Mouse (Mus musculus) heart, adult 2 months (tissue): ENCODE data around the gene Tymp.

Experiments used
- CTCF ChIP-seq: fragments of 200-600 bp; IDR thresholded peaks from 2 replicates; pipeline ENCODE4 v1.8.1; 2022; ENCODE audit warnings: antibody characterized with exemption, mild to moderate bottlenecking, moderate library complexity
- EP300 ChIP-seq: fragments of 200-500 bp; IDR thresholded peaks from 2 replicates; pipeline ENCODE4 v1.6.1; 2011; ENCODE audit warnings: low read depth, low read length, control low read depth; ENCODE audit not compliant: insufficient read depth
- POLR2A ChIP-seq: fragments of 200-500 bp; IDR thresholded peaks from 2 replicates; pipeline ENCODE4 v1.6.1; 2011; ENCODE audit warnings: mild to moderate bottlenecking, low read depth, low read length, control low read depth; ENCODE audit not compliant: insufficient read depth

DNA sequence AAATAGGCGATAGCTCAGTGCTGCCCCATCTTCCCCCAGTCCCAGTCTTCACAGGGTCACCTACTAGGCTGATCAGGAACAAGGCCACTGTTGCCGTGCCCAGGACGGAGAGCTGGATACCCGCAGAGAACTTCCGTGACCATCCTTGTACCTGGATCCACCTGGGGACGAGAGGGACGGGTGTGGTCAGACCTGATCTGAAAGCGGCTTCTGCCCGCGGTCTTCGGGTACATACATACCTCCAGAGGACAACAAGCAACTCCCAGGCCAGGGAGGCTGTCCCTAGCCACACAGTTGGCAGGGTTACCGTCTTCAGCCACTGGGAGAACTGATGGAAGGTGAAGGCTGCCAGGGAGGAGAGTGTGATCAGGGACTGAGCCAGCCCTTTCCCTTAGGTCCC, 24.0 kb downstream of the Tymp start:
- TF ChIP-seq EP300 (no peak), CTCF (no peak), POLR2A (no peak)
